Mouse (Mus musculus): ENCODE measurements at regions not wholly inside any gene's neighbourhood (a gene's known extent, or its start where the extent isn't known, plus 50 kb on each side); places are given as distances from the start of the nearest gene placed in this dataset.

- TF ChIP-seq MAX (IDR thresholded peaks at IDR 0.05; ENCODE audit: low read length) (no peak), SMC3 (IDR thresholded peaks at IDR 0.05; ENCODE audit: low read depth, low read length) (no peak)
Observed at GRCm38 (mm10) chr13:30484527-30485185, 60.5 kb downstream of the Uqcrfs1 start.

GRCm38 (mm10) chr13:30479128-30479666 is 66.0 kb downstream of the Uqcrfs1 start:
- no peak overlapping the region for H3K4me3 ChIP-seq (ENCODE audit: control insufficient read depth in 1 of 2, insufficient read depth in 1 of 2, low read depth in 2 of 2, low read length in 2 of 2)
- no peak overlapping the region for H3K9ac ChIP-seq (ENCODE audit: control insufficient read depth, low read depth, low read length, poor library complexity, severe bottlenecking)
- H3K27ac ChIP-seq (ENCODE audit: control insufficient read depth, low read depth, low read length): no peak overlapping the region
- no peaks in the 10 kb centered on the region for H3K36me3 ChIP-seq (ENCODE audit: control insufficient read depth in 1 of 2, insufficient read depth in 2 of 2, low read length in 2 of 2)
- no peaks in the 10 kb centered on the region for H3K79me2 ChIP-seq (ENCODE audit: control insufficient read depth, insufficient read depth, low read length, poor library complexity)
- no peak for DNase-seq (ENCODE audit: low read depth, low spot score)
- no peaks in the 10 kb centered on the region for H3K9me3 ChIP-seq (replicated peaks; ENCODE audit: insufficient read depth, low read length)
- no peak for TF ChIP-seq ZNF384 (IDR thresholded peaks at IDR 0.05; ENCODE audit: low read depth, low read length)
- no peak for TF ChIP-seq MAZ (IDR thresholded peaks at IDR 0.05; ENCODE audit: low read depth, low read length)
- no peak for TF ChIP-seq E2F4 (IDR thresholded peaks at IDR 0.05; ENCODE audit: borderline replicate concordance, low read depth, low read length)
- no peak for TF ChIP-seq MAFK (IDR thresholded peaks at IDR 0.05; ENCODE audit: borderline replicate concordance, low read depth, low read length)
- TF ChIP-seq CHD1 (IDR thresholded peaks at IDR 0.05; ENCODE audit: low read depth, low read length): no peak
- no peak for TF ChIP-seq EP300 (IDR thresholded peaks at IDR 0.05; ENCODE audit: low read depth in 1 of 2, low read length in 2 of 2)
- TF ChIP-seq NRF1 (IDR thresholded peaks at IDR 0.05; ENCODE audit: insufficient read depth, low read depth, low read length, poor library complexity, severe bottlenecking): no peak
- TF ChIP-seq KAT2A (conservative IDR thresholded peaks at IDR 0.05; ENCODE audit: low read depth, low read length): no peak
- TF ChIP-seq GABPA (IDR thresholded peaks at IDR 0.05; ENCODE audit: low read depth, low read length): no peak
- no peak for TF ChIP-seq ELF1 (IDR thresholded peaks at IDR 0.05; ENCODE audit: low read depth, low read length)
- no peak for TF ChIP-seq MYC (IDR thresholded peaks at IDR 0.05; ENCODE audit: low read depth, low read length)
- TF ChIP-seq MAX (IDR thresholded peaks at IDR 0.05; ENCODE audit: low read length): no peak
- TF ChIP-seq TBP (IDR thresholded peaks at IDR 0.05; ENCODE audit: low read depth, low read length): no peak
- TF ChIP-seq TCF12 (IDR thresholded peaks at IDR 0.05; ENCODE audit: low read depth, low read length): no peak
- no peak for TF ChIP-seq CTCF (IDR thresholded peaks at IDR 0.05 in 2 of 3, conservative IDR thresholded peaks at IDR 0.05 in 1 of 3; ENCODE audit: control insufficient read depth in 1 of 3, insufficient read depth in 1 of 3, low read depth in 2 of 3, low read length in 3 of 3, poor library complexity in 1 of 3, severe bottlenecking in 1 of 3)
- no peak for TF ChIP-seq JUND (IDR thresholded peaks at IDR 0.05; ENCODE audit: low read depth, low read length)
- no peak for TF ChIP-seq UBTF (IDR thresholded peaks at IDR 0.05; ENCODE audit: borderline replicate concordance, insufficient read depth, low read depth, low read length)
- H3K27me3 ChIP-seq (ENCODE audit: control insufficient read depth in 1 of 2, insufficient read depth in 2 of 2, low read length in 2 of 2): peaks cover 0 to 4% of the 10 kb centered on the region in 2 experiments; a peak in 1 of 4 replicates
- no peaks in the 10 kb centered on the region for H3K4me1 ChIP-seq (ENCODE audit: control insufficient read depth in 1 of 2, insufficient read depth in 2 of 2, low read length in 2 of 2)

More at GRCm38 (mm10) chr13:30484527-30485185, 60.5 kb downstream of the Uqcrfs1 start:
- no peak overlapping the region for H3K4me3 ChIP-seq (ENCODE audit: control insufficient read depth in 1 of 2, insufficient read depth in 1 of 2, low read depth in 2 of 2, low read length in 2 of 2)
- no peaks in the 10 kb centered on the region for H3K4me1 ChIP-seq (ENCODE audit: control insufficient read depth in 1 of 2, insufficient read depth in 2 of 2, low read length in 2 of 2)
- H3K79me2 ChIP-seq (ENCODE audit: control insufficient read depth, insufficient read depth, low read length, poor library complexity): no peaks in the 10 kb centered on the region
- DNase-seq (ENCODE audit: low read depth, low spot score): no peak
- H3K9me3 ChIP-seq (replicated peaks; ENCODE audit: insufficient read depth, low read length): no peaks in the 10 kb centered on the region
- peaks cover 0 to 2% of the 10 kb centered on the region in 2 experiments; a peak in 1 of 4 replicates for H3K27me3 ChIP-seq (ENCODE audit: control insufficient read depth in 1 of 2, insufficient read depth in 2 of 2, low read length in 2 of 2)
- no peak overlapping the region for H3K27ac ChIP-seq (ENCODE audit: control insufficient read depth, low read depth, low read length)
- no peaks in the 10 kb centered on the region for H3K36me3 ChIP-seq (ENCODE audit: control insufficient read depth in 1 of 2, insufficient read depth in 2 of 2, low read length in 2 of 2)
- no peak overlapping the region for H3K9ac ChIP-seq (ENCODE audit: control insufficient read depth, low read depth, low read length, poor library complexity, severe bottlenecking)
